In the genomic region with DNA sequence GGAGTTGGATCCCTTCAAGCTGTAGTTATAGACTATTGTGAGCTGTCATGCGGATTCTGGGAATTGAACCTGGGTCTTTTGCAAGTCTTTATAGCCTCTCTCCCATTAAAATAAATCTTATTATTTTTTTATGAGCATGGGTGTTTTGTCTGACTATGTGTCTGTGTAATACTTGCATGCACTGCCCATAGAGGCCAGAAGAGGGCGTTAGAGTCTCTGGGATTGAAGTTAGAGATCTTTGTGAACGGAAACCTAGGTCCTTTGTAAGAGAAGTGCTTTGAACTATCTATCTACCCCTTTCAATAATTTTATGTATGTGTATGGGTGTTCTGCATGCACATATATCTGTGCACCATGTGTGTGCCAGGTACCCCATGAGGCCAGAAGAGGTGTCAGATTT, we compare ENCODE assay signal across 14 mouse cellular contexts. TPM values are rescaled to one million over a fixed set of nuclear protein-coding genes. Genes with fewer than 3 reads are reported as not detected.
DNase-seq lines count a peak whose midpoint lies in the region; ATAC-seq and TF ChIP-seq lines count a peak whose summit lies in the region.
"Had no signal": no experiment of that assay in that cellular context is flagged by ENCODE, and none has a peak within 500 bp of the region (broad histone marks: within the 10 kb centered on the region; RNA-seq: fewer than 3 reads in every experiment).

No protein-coding gene starts in this region.

- H3K27me3 ChIP-seq in Patski, result no peaks in the 10 kb centered on the region
- no peaks in the 10 kb centered on the region for H3K27me3 ChIP-seq in midbrain, embryonic 10.5 days (ENCODE audit: low read depth, poor library complexity, severe bottlenecking)
- H3K27me3 ChIP-seq: heart, embryonic 12.5 days; lung, embryonic 15.5 days; neural tube, embryonic 12.5 days had no signal

- no peak overlapping the region for H3K27ac ChIP-seq in layer of hippocampus, adult 2 months
- no peak overlapping the region for H3K27ac ChIP-seq in midbrain, embryonic 10.5 days (replicated peaks)
- H3K27ac ChIP-seq: hindbrain, embryonic 10.5 days; lung, embryonic 15.5 days; neural tube, embryonic 12.5 days had no signal

- POLR2A ChIA-PET in Patski (lab: Charles Lee), result no interaction called here

- H3K4me3 ChIP-seq in layer of hippocampus, adult 2 months, result no peak overlapping the region
- no peak overlapping the region for H3K4me3 ChIP-seq in midbrain, embryonic 10.5 days
- H3K4me3 ChIP-seq: heart, embryonic 12.5 days; hindbrain, embryonic 10.5 days; lung, embryonic 15.5 days; neural tube, embryonic 12.5 days had no signal

- peak; percentile 66 for TF ChIP-seq CTCF in layer of hippocampus, adult 2 months (conservative IDR thresholded peaks at IDR 0.05)
- peak; percentile 42 for TF ChIP-seq CTCF in Patski (IDR thresholded peaks at IDR 0.05)

- no peak for DNase-seq in layer of hippocampus, adult 2 months (ENCODE audit: low spot score in 2 of 2)
- no peak for DNase-seq in layer of hippocampus, postnatal 10 days (ENCODE audit: low spot score in 2 of 2)
- DNase-seq in CD4-positive helper T cell, adult 2 months (ENCODE audit: low read depth, low spot score), result peak; percentile 44
- no peak for DNase-seq in Patski (ENCODE audit: low read depth, low spot score)
- DNase-seq in thymus, postnatal 0 days (ENCODE audit: low spot score), result peak; percentile 56
- DNase-seq in midbrain, embryonic 10.5 days (ENCODE audit: low spot score), result no peak
- no peak for DNase-seq in cerebellum, adult 11-12 months
- DNase-seq: cerebellum, adult 8-10 months; kidney, adult 9 months; midbrain, embryonic 14.5 days had no signal

- in situ Hi-C loops in Patski (cut with MboI; ENCODE audit: low pct_unique_long_range_greater_than_20kb), result no loop called here

- H3K4me1 ChIP-seq in midbrain, embryonic 10.5 days, result no peaks in the 10 kb centered on the region; the same call in 1 of the 2 replicates
- H3K4me1 ChIP-seq: hindbrain, embryonic 10.5 days; lung, embryonic 15.5 days had no signal

- ATAC-seq in Patski, result no peak

- 71% methylated on average over 3 of the region's 3 CpGs for WGBS in midbrain, embryonic 10.5 days

- no peaks in the 10 kb centered on the region for H3K9me3 ChIP-seq in midbrain, embryonic 10.5 days (replicated peaks)
- H3K9me3 ChIP-seq: heart, embryonic 12.5 days; hindbrain, embryonic 10.5 days; lung, embryonic 15.5 days; neural tube, embryonic 12.5 days had no signal

- CTCF ChIA-PET in Patski (lab: Charles Lee), result interaction anchor here (1.2 to 1.7 kb wide), 2 partner anchors 10 to 14 kb away, joined by 3 to 5 read pairs; no protein-coding TSS in a partner anchor

- no peaks in the 10 kb centered on the region for H3K36me3 ChIP-seq in midbrain, embryonic 10.5 days
- H3K36me3 ChIP-seq: heart, embryonic 12.5 days; hindbrain, embryonic 10.5 days; lung, embryonic 15.5 days; neural tube, embryonic 12.5 days had no signal

RNA-seq across cellular contexts. Expression of a gene that starts 21.0 kb away (rescaled TPM):
- total RNA-seq in layer of hippocampus, adult 2 months (2021), result 10 to 100 TPM; 13.3 to 17.2 TPM
- 10 to 100 TPM; 24.1 to 32.9 TPM for total RNA-seq in layer of hippocampus, postnatal 10 days (2021)
- 32.6 TPM for polyA plus RNA-seq in Patski (2021)
- polyA plus RNA-seq in thymus, postnatal 0 days (2015; fragmentation: Nextera tagmentation; extraction: Ambion mirVana), result 236 and 254 TPM in 2 replicates
- polyA plus RNA-seq in midbrain, embryonic 10.5 days (2016; fragmentation: Nextera tagmentation; extraction: Ambion mirVana), result 14.2 and 15.7 TPM in 2 replicates

RNA-seq across cellular contexts. Expression of a gene that starts 24.5 kb away (rescaled TPM):
- total RNA-seq in layer of hippocampus, adult 2 months (2021), result 100 to 1,000 TPM; 202 to 216 TPM
- 100 to 1,000 TPM; 142 to 165 TPM for total RNA-seq in layer of hippocampus, postnatal 10 days (2021)
- 89.6 TPM for polyA plus RNA-seq in Patski (2021)
- polyA plus RNA-seq in thymus, postnatal 0 days (2015; fragmentation: Nextera tagmentation; extraction: Ambion mirVana), result 60.9 and 75.9 TPM in 2 replicates
- 67.4 and 69.2 TPM in 2 replicates for polyA plus RNA-seq in midbrain, embryonic 10.5 days (2016; fragmentation: Nextera tagmentation; extraction: Ambion mirVana)

Comparison
In these comparisons a context has a peak if more than half of its experiments do, and no peak if none do; other contexts are left out.
1. DNase-seq: peak in CD4-positive helper T cell, adult 2 months (single experiment) and thymus, postnatal 0 days (single experiment); none in layer of hippocampus, adult 2 months (0 of 2), layer of hippocampus, postnatal 10 days (0 of 2), Patski (single experiment), midbrain, embryonic 10.5 days (single experiment) and cerebellum, adult 11-12 months (single experiment).